Mouse (Mus musculus): ENCODE results near the gene Gm10100.
"Not testable (repeated sequence)": the region's sequence is repeated elsewhere in the genome, so short reads cannot be mapped to it uniquely, and the experiment has no call there.

Gm10100 gene

DNA sequence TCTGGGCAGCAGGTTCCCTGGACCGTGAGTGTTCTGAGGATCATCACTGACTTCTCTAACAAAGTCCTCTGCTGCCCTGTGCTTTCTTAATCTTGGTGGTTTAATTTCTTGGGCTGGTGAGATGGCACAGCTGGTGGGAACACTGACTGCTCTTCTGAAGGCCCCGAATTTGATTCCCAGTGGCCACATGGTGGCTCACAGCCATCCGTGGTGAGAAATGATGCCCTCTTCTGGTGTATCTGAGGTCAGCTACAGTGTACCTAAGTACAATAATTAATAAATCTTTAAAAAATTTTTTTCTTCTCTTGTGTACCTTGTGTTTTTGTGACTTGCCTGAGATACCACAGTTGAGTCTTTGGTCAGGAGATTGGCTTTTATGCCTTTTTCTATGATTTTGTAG lies 26.0 kb downstream of the Gm10100 start:
- DNase-seq (ENCODE audit: low read depth, low spot score): not testable (repeated sequence)

DNA sequence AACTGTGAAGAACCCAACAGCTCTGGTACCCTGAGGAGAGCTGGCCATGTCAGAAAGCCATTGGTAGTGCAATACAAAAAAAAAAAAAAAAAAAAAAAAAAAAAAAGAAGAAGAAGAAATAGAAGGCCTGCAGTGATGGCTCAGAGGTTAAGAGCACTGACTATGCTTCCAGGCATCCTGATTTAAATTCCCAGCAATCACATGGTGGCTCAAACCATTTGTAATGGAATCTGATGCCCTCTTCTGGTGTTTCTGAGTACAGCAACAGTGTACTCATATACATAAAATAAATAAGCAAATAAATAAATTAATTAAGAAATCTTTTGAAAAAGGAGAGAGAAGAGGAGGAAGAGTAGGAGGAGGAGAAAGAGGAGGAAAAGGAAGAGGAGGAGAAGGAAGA lies 27.2 kb downstream of the Gm10100 start:
- DNase-seq (ENCODE audit: low read depth, low spot score): no peak

DNA sequence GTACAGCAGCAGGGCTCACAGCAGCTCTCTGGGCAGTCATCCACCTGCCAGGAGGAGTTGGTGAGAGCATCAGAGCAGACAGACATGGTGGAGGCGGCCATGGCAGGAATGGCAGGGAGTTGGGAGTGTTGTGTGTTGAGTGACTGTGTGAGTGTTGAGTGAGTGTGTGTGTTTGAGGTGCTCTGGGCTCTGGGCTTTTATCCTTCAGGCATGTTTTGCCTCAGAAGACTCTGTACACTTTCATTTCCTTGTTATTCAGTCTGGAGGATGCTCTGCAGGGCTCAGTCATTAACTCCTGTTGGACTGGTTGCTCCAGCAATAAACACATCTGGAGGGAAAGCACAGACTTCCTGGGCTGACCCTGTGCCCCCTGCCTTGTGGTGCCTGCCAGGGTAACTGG lies 33.3 kb downstream of the Gm10100 start, which contains the start of gene Gm3233:
Gene Gm3233 (minus strand): TSS at position 101 of the 400 bp plus-strand sequence.
- DNase-seq (ENCODE audit: low read depth, low spot score): not testable (repeated sequence)

DNA sequence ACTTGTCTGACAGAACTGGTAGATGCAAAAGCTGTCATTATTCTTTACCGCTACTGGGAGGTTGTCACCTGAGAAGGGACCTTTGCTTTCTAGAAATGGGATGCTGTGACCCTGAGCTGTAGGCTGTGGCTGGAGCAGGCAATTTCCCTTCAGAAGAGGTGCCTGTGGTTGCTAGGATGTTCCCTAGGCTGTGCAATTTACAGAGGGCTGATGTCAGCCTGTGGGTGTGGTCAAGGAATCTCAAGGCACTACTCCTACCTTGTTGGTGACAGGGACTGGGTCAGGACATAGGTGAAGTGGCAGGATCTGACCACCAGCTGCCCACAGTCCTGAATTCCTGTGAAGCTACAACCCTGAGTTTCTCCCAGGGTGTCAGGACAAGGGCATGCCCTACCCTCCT lies 43.4 kb downstream of the Gm10100 start:
- DNase-seq (ENCODE audit: low read depth, low spot score): no peak

DNA sequence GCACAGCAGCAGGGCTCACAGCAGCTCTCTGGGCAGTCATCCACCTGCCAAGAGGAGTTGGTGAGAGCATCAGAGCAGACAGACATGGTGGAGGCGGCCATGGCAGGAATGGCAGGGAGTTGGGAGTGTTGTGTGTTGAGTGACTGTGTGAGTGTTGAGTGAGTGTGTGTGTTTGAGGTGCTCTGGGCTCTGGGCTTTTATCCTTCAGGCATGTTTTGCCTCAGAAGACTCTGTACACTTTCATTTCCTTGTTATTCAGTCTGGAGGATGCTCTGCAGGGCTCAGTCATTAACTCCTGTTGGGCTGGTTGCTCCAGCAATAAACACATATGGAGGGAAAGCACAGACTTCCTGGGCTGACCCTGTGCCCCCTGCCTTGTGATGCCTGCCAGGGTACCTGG lies 44.9 kb downstream of the Gm10100 start, which contains the start of gene Gm3238:
Gene Gm3238 (minus strand): TSS at position 101 of the 400 bp plus-strand sequence.
- not testable (repeated sequence) for DNase-seq (ENCODE audit: low read depth, low spot score)

DNA sequence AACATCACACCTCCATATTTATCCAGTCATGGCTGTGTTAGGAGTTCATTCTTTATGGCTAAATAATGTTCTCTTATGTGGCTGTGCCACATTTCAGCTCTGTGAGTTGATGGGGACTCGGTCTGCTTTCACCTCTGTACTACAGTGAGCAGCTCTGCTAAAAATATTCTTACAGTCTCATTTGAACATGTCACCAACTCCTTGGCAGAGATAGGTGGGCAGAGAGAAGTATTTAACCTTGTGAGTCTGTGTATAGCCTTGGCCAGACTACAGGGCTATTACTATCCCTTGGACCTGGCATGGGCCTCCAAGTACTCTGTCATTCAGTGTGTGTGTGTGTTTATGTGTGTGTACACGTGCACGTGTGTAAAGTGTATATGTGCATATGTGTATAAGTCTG lies 45.9 kb downstream of the Gm10100 start:
- not testable (repeated sequence) for DNase-seq (ENCODE audit: low read depth, low spot score)

Measured in CD4-positive helper T cell, adult 2 months (primary cell).